Mouse (Mus musculus) neural tube, embryonic 11.5 days (tissue): ENCODE measurements at regions not wholly inside any gene's neighbourhood (a gene's known extent, or its start where the extent isn't known, plus 50 kb on each side); places are given as distances from the start of the nearest gene placed in this dataset.

Experiments used
- ATAC-seq: fragments of 200-750 bp; cut with Nextera tagmentation; 2 replicates; pipeline ENCODE4 v1.8.0; 2017; ENCODE audit warnings: moderate number of reproducible peaks, mild to moderate bottlenecking, moderate TSS enrichment, moderate library complexity; ENCODE audit not compliant: insufficient read depth, low FRiP score, low TSS enrichment
- DNase-seq: peaks from one replicate; pipeline ENCODE4 v3.0.0-alpha.2; 2015; ENCODE audit warnings: low spot score
- H3K27ac ChIP-seq: fragments of 300-500 bp; sonication (generic); 2 replicates; pipeline ENCODE4 v1.5.1; 2014; ENCODE audit warnings: low read depth, mild to moderate bottlenecking, low read length
- H3K27me3 ChIP-seq: fragments of 300-500 bp; sonication (generic); 2 replicates; pipeline ENCODE4 v1.6.1; 2014; ENCODE audit warnings: mild to moderate bottlenecking, low read length, mixed read lengths; ENCODE audit not compliant: control insufficient read depth, insufficient read depth
- H3K36me3 ChIP-seq: fragments of 300-500 bp; sonication (generic); 2 replicates; pipeline ENCODE4 v1.6.1; 2014; ENCODE audit warnings: mild to moderate bottlenecking, low read length, moderate library complexity, mixed read lengths; ENCODE audit not compliant: control insufficient read depth, insufficient read depth
- H3K4me1 ChIP-seq: fragments of 300-500 bp; sonication (generic); 2 replicates; pipeline ENCODE4 v1.6.1; 2014; ENCODE audit warnings: low read length, mixed read lengths; ENCODE audit not compliant: control insufficient read depth, insufficient read depth
- H3K4me2 ChIP-seq: fragments of 300-500 bp; sonication (generic); 2 replicates; pipeline ENCODE4 v1.6.1; 2014; ENCODE audit warnings: low read depth, mild to moderate bottlenecking, moderate library complexity
- H3K4me3 ChIP-seq: fragments of 300-500 bp; sonication (generic); 2 replicates; pipeline ENCODE4 v1.5.1; 2014; ENCODE audit warnings: low read depth, low read length
- H3K9ac ChIP-seq: fragments of 300-500 bp; sonication (generic); 2 replicates; pipeline ENCODE4 v1.6.1; 2014; ENCODE audit warnings: mild to moderate bottlenecking, low read length
- H3K9me3 ChIP-seq: fragments of 300-500 bp; sonication (generic); 2 replicates; pipeline ENCODE4 v1.6.1; 2016; ENCODE audit warnings: low read length; ENCODE audit not compliant: control insufficient read depth
- WGBS: fragments of 180-500 bp; shearing (Covaris S2); extraction: QIAGEN DNeasy Blood & Tissue Kit; methylation state at CpG from one replicate; pipeline ENCODE4 v1.1.7; 2014; 5-methylcytosine and 5-hydroxymethylcytosine counted together

GRCm38 (mm10) chr11:55712350-55712749 lies 104.4 kb upstream of the Glra1 start:
- ATAC-seq = no peak
- H3K27me3 ChIP-seq = no peaks in the 10 kb centered on the region

GRCm38 (mm10) chr11:55707467-55707866 lies 99.5 kb upstream of the Glra1 start:
- H3K27ac ChIP-seq = no peak overlapping the region
- 72% methylated on average over 5 of the region's 5 CpGs for WGBS
- no peak for DNase-seq
- ATAC-seq = no peak
- no peaks in the 10 kb centered on the region for H3K4me1 ChIP-seq
- H3K9me3 ChIP-seq = no peaks in the 10 kb centered on the region
- no peak overlapping the region for H3K4me3 ChIP-seq
- H3K36me3 ChIP-seq = no peaks in the 10 kb centered on the region
- no peaks in the 10 kb centered on the region for H3K27me3 ChIP-seq
- H3K4me2 ChIP-seq = no peak overlapping the region
- H3K9ac ChIP-seq = no peak overlapping the region

More at GRCm38 (mm10) chr11:55712350-55712749, 104.4 kb upstream of the Glra1 start:
- Histone ChIP-seq H3K36me3 (no peaks in the 10 kb centered on the region), H3K9me3 (no peaks in the 10 kb centered on the region), H3K27ac (no peak overlapping the region), H3K9ac (no peak overlapping the region), H3K4me3 (no peak overlapping the region), H3K4me1 (no peaks in the 10 kb centered on the region), H3K4me2 (no peak overlapping the region)
- DNase-seq = no peak
- whole genome bisulfite sequencing = 91% methylated on average over 1 of the region's 1 CpGs

GRCm38 (mm10) chr11:55701921-55702320 lies 93.9 kb upstream of the Glra1 start:
- WGBS = 75% methylated on average over 2 of the region's 2 CpGs

GRCm38 (mm10) chr11:55685031-55685519 lies 77.1 kb upstream of the Glra1 start:
- Histone ChIP-seq H3K9me3 (no peaks in the 10 kb centered on the region), H3K4me1 (peaks cover 29% of the 10 kb centered on the region), H3K27ac (peak overlapping the region; percentile 60), H3K9ac (no peak overlapping the region), H3K4me3 (no peak overlapping the region), H3K36me3 (no peaks in the 10 kb centered on the region), H3K27me3 (no peaks in the 10 kb centered on the region), H3K4me2 (no peak overlapping the region)
- 8% methylated on average over 3 of the region's 3 CpGs for WGBS
- peak; percentile 94 for ATAC-seq
- DNase-seq = peak; percentile 83

More at GRCm38 (mm10) chr11:55701921-55702320, 93.9 kb upstream of the Glra1 start:
- DNase-seq = no peak
- Histone ChIP-seq H3K9me3 (no peaks in the 10 kb centered on the region), H3K27me3 (no peaks in the 10 kb centered on the region), H3K9ac (no peak overlapping the region), H3K4me1 (no peaks in the 10 kb centered on the region), H3K36me3 (no peaks in the 10 kb centered on the region), H3K27ac (no peak overlapping the region), H3K4me3 (no peak overlapping the region), H3K4me2 (no peak overlapping the region)
- no peak for ATAC-seq

GRCm38 (mm10) chr11:55682351-55682961 lies 74.5 kb upstream of the Glra1 start:
- Histone ChIP-seq H3K27ac (peak overlapping the region; percentile 80), H3K27me3 (no peaks in the 10 kb centered on the region), H3K36me3 (no peaks in the 10 kb centered on the region), H3K4me3 (no peak overlapping the region), H3K9ac (no peak overlapping the region), H3K4me2 (no peak overlapping the region), H3K4me1 (peaks cover 29% of the 10 kb centered on the region), H3K9me3 (no peaks in the 10 kb centered on the region)
- 20% methylated on average over 10 of the region's 10 CpGs for WGBS
- ATAC-seq (no peak), DNase-seq (peak; percentile 67)

- 50% methylated on average over 21 of the region's 21 CpGs for WGBS
- Histone ChIP-seq H3K4me1 (peaks cover 29% of the 10 kb centered on the region), H3K9me3 (no peaks in the 10 kb centered on the region), H3K9ac (no peak overlapping the region), H3K27me3 (no peaks in the 10 kb centered on the region), H3K4me3 (no peak overlapping the region), H3K4me2 (peak overlapping the region; percentile 26), H3K27ac (peak overlapping the region; percentile 80), H3K36me3 (no peaks in the 10 kb centered on the region)
- DNase-seq (peak; percentile 74), ATAC-seq (peak; percentile 11; the same call in 1 of the 2 replicates)
Measured at GRCm38 (mm10) chr11:55681226-55681980, 73.4 kb upstream of the Glra1 start.

- DNase-seq = no peak
- Histone ChIP-seq H3K27ac (no peak overlapping the region), H3K27me3 (no peaks in the 10 kb centered on the region), H3K9me3 (no peaks in the 10 kb centered on the region), H3K4me3 (no peak overlapping the region), H3K9ac (no peak overlapping the region), H3K36me3 (no peaks in the 10 kb centered on the region), H3K4me1 (no peaks in the 10 kb centered on the region), H3K4me2 (no peak overlapping the region)
- no peak for ATAC-seq
- 94% methylated on average over 4 of the region's 4 CpGs for WGBS
Measured at GRCm38 (mm10) chr11:55663108-55663507, 55.1 kb upstream of the Glra1 start.

GRCm38 (mm10) chr11:55662283-55662682 lies 54.3 kb upstream of the Glra1 start:
- ATAC-seq (no peak), DNase-seq (no peak)
- Histone ChIP-seq H3K4me3 (no peak overlapping the region), H3K4me2 (no peak overlapping the region), H3K9ac (no peak overlapping the region), H3K9me3 (no peaks in the 10 kb centered on the region), H3K4me1 (no peaks in the 10 kb centered on the region), H3K27me3 (no peaks in the 10 kb centered on the region), H3K27ac (no peak overlapping the region), H3K36me3 (no peaks in the 10 kb centered on the region)
- 77% methylated on average over 3 of the region's 3 CpGs for WGBS
